Mouse (Mus musculus): ENCODE measurements at regions not wholly inside any gene's neighbourhood (a gene's known extent, or its start where the extent isn't known, plus 50 kb on each side); places are given as distances from the start of the nearest gene placed in this dataset.

GRCm38 (mm10) chr10:8972789-8973551 is 87.1 kb upstream of the Sash1 start:
- Histone ChIP-seq H3K9ac (replicated peaks; ENCODE audit: low read depth, low read length) (no peak overlapping the region), H3K27ac (ENCODE audit: low read depth, low read length) (no peak overlapping the region), H3K36me3 (ENCODE audit: control insufficient read depth, insufficient read depth, low read length) (no peaks in the 10 kb centered on the region), H3K4me1 (ENCODE audit: control insufficient read depth, insufficient read depth, low read length) (0 out of 2 replicates have a peak, but pooled peaks cover 3% of the 10 kb centered on the region), H3K4me3 (ENCODE audit: low read depth, low read length) (no peak overlapping the region), H3K4me2 (ENCODE audit: low read depth, low read length) (no peak overlapping the region), H3K9me3 (ENCODE audit: control insufficient read depth, low read length) (no peaks in the 10 kb centered on the region), H3K27me3 (ENCODE audit: control insufficient read depth, insufficient read depth, low read length) (no peaks in the 10 kb centered on the region)
- 73% methylated on average over 8 of the region's 8 CpGs for WGBS
- no peak for ATAC-seq (ENCODE audit: low read depth)

DNA sequence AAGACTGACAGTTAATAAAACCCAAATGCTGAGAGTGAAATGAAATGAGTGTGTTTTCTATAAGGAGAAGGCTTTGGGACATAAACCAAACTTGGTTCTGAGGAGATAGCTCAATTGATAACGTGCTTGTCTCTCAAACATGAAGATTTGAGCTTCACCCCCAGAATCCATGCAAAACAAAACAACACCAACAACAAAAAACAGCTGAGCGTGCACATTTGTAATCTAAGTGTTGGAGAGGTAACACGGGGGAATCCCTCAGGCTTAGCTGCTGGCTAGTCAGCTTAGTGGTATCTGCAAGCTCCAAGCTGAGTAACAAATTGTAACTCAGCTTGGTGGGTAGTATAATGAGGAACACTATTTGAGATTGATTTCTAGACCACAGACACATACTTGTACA is 84.9 kb upstream of the Sash1 start:
- no peaks in the 10 kb centered on the region for H3K27me3 ChIP-seq (ENCODE audit: control insufficient read depth, insufficient read depth, low read length)
- H3K27ac ChIP-seq (ENCODE audit: low read depth, low read length): no peak overlapping the region
- H3K36me3 ChIP-seq (ENCODE audit: control insufficient read depth, insufficient read depth, low read length): no peaks in the 10 kb centered on the region
- no peak for ATAC-seq (ENCODE audit: low read depth)
- no peak overlapping the region for H3K9ac ChIP-seq (replicated peaks; ENCODE audit: low read depth, low read length)
- H3K4me3 ChIP-seq (ENCODE audit: low read depth, low read length): no peak overlapping the region
- no peaks in the 10 kb centered on the region for H3K9me3 ChIP-seq (ENCODE audit: control insufficient read depth, low read length)
- 84% methylated on average over 3 of the region's 3 CpGs for WGBS
- H3K4me1 ChIP-seq (ENCODE audit: control insufficient read depth, insufficient read depth, low read length): 0 out of 2 replicates have a peak, but pooled peaks cover 3% of the 10 kb centered on the region
- H3K4me2 ChIP-seq (ENCODE audit: low read depth, low read length): no peak overlapping the region

DNA sequence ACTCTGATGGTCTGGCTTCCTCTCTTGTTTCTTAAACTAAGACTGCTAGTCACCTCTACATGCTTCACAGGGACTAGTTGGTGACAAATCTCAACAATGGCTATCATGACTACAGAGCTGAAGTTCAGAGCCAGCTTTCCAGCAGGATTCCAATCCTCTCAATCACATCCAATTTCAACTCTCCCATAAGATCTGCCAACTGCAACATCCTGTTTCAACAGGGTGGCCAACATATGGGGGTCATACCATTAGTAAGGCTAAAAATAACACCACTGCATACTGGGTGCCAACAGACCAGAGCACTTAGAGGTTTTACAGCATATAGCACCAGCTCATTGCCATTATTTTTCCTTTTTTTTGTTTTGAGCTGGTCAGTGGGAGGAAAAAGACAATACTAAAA is 83.7 kb upstream of the Sash1 start:
- no peak for ATAC-seq (ENCODE audit: low read depth)
- no peaks in the 10 kb centered on the region for H3K27me3 ChIP-seq (ENCODE audit: control insufficient read depth, insufficient read depth, low read length)
- H3K4me2 ChIP-seq (ENCODE audit: low read depth, low read length): no peak overlapping the region
- no peaks in the 10 kb centered on the region for H3K36me3 ChIP-seq (ENCODE audit: control insufficient read depth, insufficient read depth, low read length)
- H3K9me3 ChIP-seq (ENCODE audit: control insufficient read depth, low read length): no peaks in the 10 kb centered on the region
- H3K4me3 ChIP-seq (ENCODE audit: low read depth, low read length): no peak overlapping the region
- 0 out of 2 replicates have a peak, but pooled peaks cover 3% of the 10 kb centered on the region for H3K4me1 ChIP-seq (ENCODE audit: control insufficient read depth, insufficient read depth, low read length)
- H3K27ac ChIP-seq (ENCODE audit: low read depth, low read length): no peak overlapping the region
- H3K9ac ChIP-seq (replicated peaks; ENCODE audit: low read depth, low read length): no peak overlapping the region

- Histone ChIP-seq H3K9me3 (ENCODE audit: control insufficient read depth, low read length) (no peaks in the 10 kb centered on the region), H3K9ac (replicated peaks; ENCODE audit: low read depth, low read length) (no peak overlapping the region), H3K4me2 (ENCODE audit: low read depth, low read length) (no peak overlapping the region), H3K27ac (ENCODE audit: low read depth, low read length) (no peak overlapping the region), H3K4me3 (ENCODE audit: low read depth, low read length) (no peak overlapping the region), H3K4me1 (ENCODE audit: control insufficient read depth, insufficient read depth, low read length) (0 out of 2 replicates have a peak, but pooled peaks cover 3% of the 10 kb centered on the region), H3K27me3 (ENCODE audit: control insufficient read depth, insufficient read depth, low read length) (no peaks in the 10 kb centered on the region), H3K36me3 (ENCODE audit: control insufficient read depth, insufficient read depth, low read length) (no peaks in the 10 kb centered on the region)
- no peak for ATAC-seq (ENCODE audit: low read depth)
- 79% methylated on average over 5 of the region's 5 CpGs for WGBS
These were observed 83.1 kb upstream of the Sash1 start for GRCm38 (mm10) chr10:8969016-8969415.

DNA sequence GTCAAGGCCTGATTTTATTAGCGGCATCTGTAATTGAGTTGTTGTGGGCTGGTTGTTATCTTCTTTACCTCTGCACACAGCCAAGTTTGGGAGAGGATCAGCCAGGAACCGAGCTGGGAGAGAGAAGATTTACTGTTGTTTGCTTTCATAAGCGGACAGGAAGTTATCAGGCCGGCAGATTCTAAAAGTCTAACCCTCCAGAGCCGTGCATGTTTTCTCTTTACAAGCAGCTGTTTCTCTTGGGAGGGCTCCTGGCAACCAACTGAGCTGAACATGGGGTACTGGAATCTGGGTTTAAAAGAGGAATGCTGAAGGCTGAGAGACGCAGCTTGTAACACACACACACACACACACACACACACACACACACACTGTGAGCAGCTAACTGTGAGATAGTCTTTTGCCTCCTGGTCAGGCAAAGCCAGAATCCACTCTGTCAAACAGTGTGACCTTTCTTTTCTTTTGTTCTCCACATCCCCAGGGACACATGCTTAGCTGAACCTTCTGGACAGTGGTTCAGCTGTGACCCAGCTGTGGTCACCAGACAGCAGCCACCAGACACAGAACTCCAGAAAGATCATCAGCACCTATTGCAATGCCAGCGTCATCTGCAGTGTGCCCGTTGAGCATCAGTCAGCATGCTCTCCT is 82.5 kb upstream of the Sash1 start:
- H3K9me3 ChIP-seq (ENCODE audit: control insufficient read depth, low read length): no peaks in the 10 kb centered on the region
- H3K27ac ChIP-seq (ENCODE audit: low read depth, low read length): no peak overlapping the region
- peak; percentile 40 for ATAC-seq (ENCODE audit: low read depth)
- H3K9ac ChIP-seq (replicated peaks; ENCODE audit: low read depth, low read length): no peak overlapping the region
- H3K4me2 ChIP-seq (ENCODE audit: low read depth, low read length): no peak overlapping the region
- H3K27me3 ChIP-seq (ENCODE audit: control insufficient read depth, insufficient read depth, low read length): no peaks in the 10 kb centered on the region
- no peak overlapping the region for H3K4me3 ChIP-seq (ENCODE audit: low read depth, low read length)
- no peaks in the 10 kb centered on the region for H3K36me3 ChIP-seq (ENCODE audit: control insufficient read depth, insufficient read depth, low read length)
- 0 out of 2 replicates have a peak, but pooled peaks cover 3% of the 10 kb centered on the region for H3K4me1 ChIP-seq (ENCODE audit: control insufficient read depth, insufficient read depth, low read length)
- WGBS: 44% methylated on average over 8 of the region's 8 CpGs

- no peaks in the 10 kb centered on the region for H3K36me3 ChIP-seq (ENCODE audit: control insufficient read depth, insufficient read depth, low read length)
- 80% methylated on average over 5 of the region's 5 CpGs for WGBS
- H3K27ac ChIP-seq (ENCODE audit: low read depth, low read length): no peak overlapping the region
- no peaks in the 10 kb centered on the region for H3K9me3 ChIP-seq (ENCODE audit: control insufficient read depth, low read length)
- no peak overlapping the region for H3K9ac ChIP-seq (replicated peaks; ENCODE audit: low read depth, low read length)
- no peaks in the 10 kb centered on the region for H3K27me3 ChIP-seq (ENCODE audit: control insufficient read depth, insufficient read depth, low read length)
- ATAC-seq (ENCODE audit: low read depth): no peak
- no peak overlapping the region for H3K4me2 ChIP-seq (ENCODE audit: low read depth, low read length)
- H3K4me1 ChIP-seq (ENCODE audit: control insufficient read depth, insufficient read depth, low read length): no peaks in the 10 kb centered on the region
- H3K4me3 ChIP-seq (ENCODE audit: low read depth, low read length): no peak overlapping the region
These were observed 77.1 kb upstream of the Sash1 start for GRCm38 (mm10) chr10:8962921-8963320.

- Histone ChIP-seq H3K9ac (replicated peaks; ENCODE audit: low read depth, low read length) (no peak overlapping the region), H3K27ac (ENCODE audit: low read depth, low read length) (no peak overlapping the region), H3K4me3 (ENCODE audit: low read depth, low read length) (no peak overlapping the region), H3K4me1 (ENCODE audit: control insufficient read depth, insufficient read depth, low read length) (no peaks in the 10 kb centered on the region), H3K9me3 (ENCODE audit: control insufficient read depth, low read length) (no peaks in the 10 kb centered on the region), H3K27me3 (ENCODE audit: control insufficient read depth, insufficient read depth, low read length) (no peaks in the 10 kb centered on the region), H3K36me3 (ENCODE audit: control insufficient read depth, insufficient read depth, low read length) (no peaks in the 10 kb centered on the region), H3K4me2 (ENCODE audit: low read depth, low read length) (no peak overlapping the region)
- WGBS: 53% methylated on average over 10 of the region's 10 CpGs
- ATAC-seq (ENCODE audit: low read depth): no peak
These were observed 75.2 kb upstream of the Sash1 start for GRCm38 (mm10) chr10:8960964-8961675.

DNA sequence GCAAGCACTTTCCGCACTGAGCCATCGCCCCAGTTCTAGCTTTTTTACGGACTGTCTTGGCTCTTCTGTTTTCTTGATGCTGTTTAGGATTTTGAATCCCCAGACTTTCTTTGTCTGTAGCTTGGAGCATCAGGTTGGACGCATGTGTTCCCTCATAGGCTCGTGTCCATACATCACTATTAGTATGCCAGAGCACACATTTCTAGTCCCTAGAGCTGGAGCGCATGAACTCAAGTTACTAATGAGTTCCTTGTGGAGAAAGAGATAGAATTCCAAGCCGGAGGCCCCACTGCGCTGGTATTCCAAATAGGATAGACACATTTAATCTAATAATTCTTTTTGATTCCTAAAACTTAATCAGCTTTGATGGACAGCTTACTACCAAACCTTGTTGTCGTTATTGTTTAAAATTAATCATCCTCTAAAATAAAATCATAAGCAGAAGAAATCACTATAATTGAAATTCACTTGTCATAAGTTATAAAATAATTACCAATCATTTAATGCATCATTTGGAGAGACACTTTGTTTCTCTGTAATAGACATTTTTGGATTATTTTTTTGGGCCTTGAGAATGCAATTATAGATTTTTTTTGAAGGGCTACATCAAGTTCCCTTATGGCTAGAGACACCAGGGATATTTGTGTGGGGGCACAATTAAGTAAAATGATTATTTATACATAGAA is 74.5 kb upstream of the Sash1 start:
- Histone ChIP-seq H3K4me2 (ENCODE audit: low read depth, low read length) (no peak overlapping the region), H3K9ac (replicated peaks; ENCODE audit: low read depth, low read length) (no peak overlapping the region), H3K4me3 (ENCODE audit: low read depth, low read length) (no peak overlapping the region), H3K9me3 (ENCODE audit: control insufficient read depth, low read length) (no peaks in the 10 kb centered on the region), H3K36me3 (ENCODE audit: control insufficient read depth, insufficient read depth, low read length) (no peaks in the 10 kb centered on the region), H3K4me1 (ENCODE audit: control insufficient read depth, insufficient read depth, low read length) (no peaks in the 10 kb centered on the region), H3K27ac (ENCODE audit: low read depth, low read length) (no peak overlapping the region), H3K27me3 (ENCODE audit: control insufficient read depth, insufficient read depth, low read length) (no peaks in the 10 kb centered on the region)
- no peak for ATAC-seq (ENCODE audit: low read depth)
- 77% methylated on average over 9 of the region's 9 CpGs for WGBS

Measured in neural tube, embryonic 14.5 days (tissue).